Mouse (Mus musculus): ENCODE results near the gene Cib1. TPM values are rescaled to one million over a fixed set of nuclear protein-coding genes. Genes with fewer than 3 reads are reported as not detected.
A peak's percentile ranks its signal among the peaks of the same experiment; 100 is the strongest.

Gene Cib1
- total RNA-seq, 2 experiments from 2014 or later = 21.7 to 22.4 TPM

- no peak overlapping the region for H3K27ac ChIP-seq
- TF ChIP-seq CTCF (IDR thresholded peaks at IDR 0.05) = no peak
- no peak for DNase-seq (ENCODE audit: extremely low spot score in 1 of 2, low spot score in 2 of 2)
- H3K4me3 ChIP-seq = no peak overlapping the region
- intact Hi-C loops (cut with DNase I) = no loop called here
Observed at GRCm38 (mm10) chr7:80208026-80208642, 24.5 kb downstream of the Cib1 start.

DNA sequence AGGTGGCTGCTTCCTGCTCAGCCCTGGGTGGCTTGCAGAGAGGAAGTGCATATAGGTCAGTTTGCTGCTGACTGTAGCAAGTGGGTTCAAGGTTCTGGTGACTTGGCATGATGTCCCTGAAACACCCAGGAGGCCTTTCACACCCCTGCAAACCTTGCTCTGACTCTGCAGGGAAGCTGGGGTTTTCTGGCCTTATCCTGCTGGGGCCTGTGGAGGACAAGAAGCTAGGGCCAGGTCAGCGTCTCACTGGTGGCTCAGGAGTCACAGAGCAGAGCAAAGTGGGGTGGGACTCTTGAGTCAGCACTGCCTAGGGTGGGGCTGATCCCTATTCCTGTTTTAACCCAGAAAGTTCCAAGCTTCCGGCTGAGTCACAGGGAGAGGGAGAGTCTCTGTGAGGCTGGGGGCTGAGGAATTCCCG is 25.3 kb downstream of the Cib1 start:
- TF ChIP-seq CTCF (IDR thresholded peaks at IDR 0.05) = no peak
- intact Hi-C loops (cut with DNase I) = no loop called here
- no peak overlapping the region for H3K4me3 ChIP-seq
- no peak for DNase-seq (ENCODE audit: extremely low spot score in 1 of 2, low spot score in 2 of 2)
- H3K27ac ChIP-seq = no peak overlapping the region

GRCm38 (mm10) chr7:80205705-80206589 is 26.7 kb downstream of the Cib1 start:
- H3K4me3 ChIP-seq = no peak overlapping the region
- no peak for DNase-seq (ENCODE audit: extremely low spot score in 1 of 2, low spot score in 2 of 2)
- intact Hi-C loops (cut with DNase I) = no loop called here
- no peak for TF ChIP-seq CTCF (IDR thresholded peaks at IDR 0.05)
- H3K27ac ChIP-seq = no peak overlapping the region

GRCm38 (mm10) chr7:80204961-80205360 is 27.7 kb downstream of the Cib1 start:
- intact Hi-C loops (cut with DNase I) = no loop called here
- Histone ChIP-seq H3K4me3 (no peak overlapping the region), H3K27ac (no peak overlapping the region)
- DNase-seq (ENCODE audit: extremely low spot score in 1 of 2, low spot score in 2 of 2) = no peak
- no peak for TF ChIP-seq CTCF (IDR thresholded peaks at IDR 0.05)

GRCm38 (mm10) chr7:80204362-80204761 is 28.3 kb downstream of the Cib1 start:
- Histone ChIP-seq H3K27ac (no peak overlapping the region), H3K4me3 (no peak overlapping the region)
- TF ChIP-seq CTCF (IDR thresholded peaks at IDR 0.05) = no peak
- DNase-seq (ENCODE audit: extremely low spot score in 1 of 2, low spot score in 2 of 2) = no peak
- intact Hi-C loops (cut with DNase I) = no loop called here

DNA sequence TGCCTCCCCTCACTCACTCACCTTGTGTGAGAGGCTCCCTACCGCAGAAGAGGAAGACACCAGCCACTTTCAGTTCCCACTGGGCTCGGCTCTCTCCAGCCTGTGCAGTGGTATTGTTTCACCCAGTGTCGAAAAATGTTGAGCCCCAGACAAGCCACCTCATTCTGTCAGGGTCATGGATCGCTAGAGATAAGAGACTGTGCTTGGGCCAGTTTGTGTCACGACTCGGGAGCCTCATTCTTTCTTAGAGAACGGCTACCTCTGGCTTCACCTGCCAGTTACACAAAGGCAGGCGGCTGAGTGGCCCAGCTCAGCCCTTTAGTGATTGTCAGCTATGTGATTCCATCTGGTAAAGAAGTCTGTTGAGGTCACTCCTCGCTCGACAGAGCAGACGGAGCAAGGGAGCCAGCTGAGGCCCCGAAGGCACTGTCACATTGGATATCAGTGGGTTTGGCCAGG is 28.9 kb downstream of the Cib1 start:
- Histone ChIP-seq H3K27ac (no peak overlapping the region), H3K4me3 (no peak overlapping the region)
- no peak for TF ChIP-seq CTCF (IDR thresholded peaks at IDR 0.05)
- DNase-seq (ENCODE audit: extremely low spot score in 1 of 2, low spot score in 2 of 2) = no peak
- intact Hi-C loops (cut with DNase I) = no loop called here

DNA sequence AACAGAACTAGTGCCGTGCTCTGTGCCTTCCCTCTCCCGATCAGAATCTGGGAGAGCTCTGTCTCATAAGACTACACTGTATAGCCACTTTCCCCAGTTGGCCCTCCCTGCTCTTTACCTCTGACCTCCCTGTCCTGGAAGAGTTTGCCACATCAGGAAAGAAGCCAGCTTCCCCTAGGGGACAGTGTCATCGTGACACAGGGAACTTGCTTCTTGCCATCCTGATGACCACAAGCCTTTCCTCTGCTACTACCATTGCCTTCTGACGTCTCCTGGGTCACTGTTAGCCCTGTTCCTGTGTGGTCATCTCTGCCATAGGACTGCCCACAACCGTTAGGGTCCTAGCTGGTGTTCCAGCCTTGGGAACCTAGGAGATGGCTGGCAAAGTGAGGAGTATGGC is 29.7 kb downstream of the Cib1 start:
- TF ChIP-seq CTCF (IDR thresholded peaks at IDR 0.05) = no peak
- Histone ChIP-seq H3K4me3 (no peak overlapping the region), H3K27ac (no peak overlapping the region)
- no peak for DNase-seq (ENCODE audit: extremely low spot score in 1 of 2, low spot score in 2 of 2)
- intact Hi-C loops (cut with DNase I) = no loop called here

- no peak for TF ChIP-seq CTCF (IDR thresholded peaks at IDR 0.05)
- intact Hi-C loops (cut with DNase I) = no loop called here
- Histone ChIP-seq H3K4me3 (no peak overlapping the region), H3K27ac (no peak overlapping the region; the same call in 1 of the 2 replicates)
- DNase-seq (ENCODE audit: extremely low spot score in 1 of 2, low spot score in 2 of 2) = no peak
Observed at GRCm38 (mm10) chr7:80201888-80202540, 30.6 kb downstream of the Cib1 start.

DNA sequence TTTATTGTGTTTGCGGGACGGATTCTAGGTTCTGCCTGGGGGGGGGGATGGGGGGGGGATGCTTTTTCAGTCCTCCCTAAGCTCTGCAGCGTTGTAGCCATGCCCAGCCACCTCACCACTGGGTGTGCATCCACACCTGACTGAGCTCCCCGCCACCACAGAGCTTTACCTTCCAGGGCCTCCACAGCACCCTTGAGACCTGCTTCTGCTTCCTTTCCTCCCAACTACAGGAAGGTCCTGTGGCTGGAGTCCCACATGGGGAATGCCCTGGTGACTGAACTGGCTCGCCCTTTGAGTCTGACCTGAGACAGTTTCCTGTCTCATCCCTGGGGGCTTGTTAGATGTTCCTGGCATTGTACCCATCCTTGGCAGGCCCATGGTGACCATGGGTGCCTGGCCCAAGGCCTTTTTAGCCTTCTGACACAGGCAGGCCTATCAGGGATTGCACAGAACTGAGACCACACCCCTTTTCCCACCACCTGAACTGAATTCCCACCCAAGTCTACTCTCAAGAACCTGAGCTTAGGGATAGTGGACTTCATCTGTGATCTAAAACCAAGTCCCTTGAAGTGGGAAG is 31.6 kb downstream of the Cib1 start:
- no peak for TF ChIP-seq CTCF (IDR thresholded peaks at IDR 0.05)
- Histone ChIP-seq H3K4me3 (no peak overlapping the region), H3K27ac (no peak overlapping the region)
- DNase-seq (ENCODE audit: extremely low spot score in 1 of 2, low spot score in 2 of 2) = no peak
- intact Hi-C loops (cut with DNase I) = no loop called here

GRCm38 (mm10) chr7:80200588-80200945 is 32.0 kb downstream of the Cib1 start:
- H3K27ac ChIP-seq = no peak overlapping the region
- intact Hi-C loops (cut with DNase I) = no loop called here
- DNase-seq (ENCODE audit: extremely low spot score in 1 of 2, low spot score in 2 of 2) = no peak
- TF ChIP-seq CTCF (IDR thresholded peaks at IDR 0.05) = no peak
- H3K4me3 ChIP-seq = no peak overlapping the region

DNA sequence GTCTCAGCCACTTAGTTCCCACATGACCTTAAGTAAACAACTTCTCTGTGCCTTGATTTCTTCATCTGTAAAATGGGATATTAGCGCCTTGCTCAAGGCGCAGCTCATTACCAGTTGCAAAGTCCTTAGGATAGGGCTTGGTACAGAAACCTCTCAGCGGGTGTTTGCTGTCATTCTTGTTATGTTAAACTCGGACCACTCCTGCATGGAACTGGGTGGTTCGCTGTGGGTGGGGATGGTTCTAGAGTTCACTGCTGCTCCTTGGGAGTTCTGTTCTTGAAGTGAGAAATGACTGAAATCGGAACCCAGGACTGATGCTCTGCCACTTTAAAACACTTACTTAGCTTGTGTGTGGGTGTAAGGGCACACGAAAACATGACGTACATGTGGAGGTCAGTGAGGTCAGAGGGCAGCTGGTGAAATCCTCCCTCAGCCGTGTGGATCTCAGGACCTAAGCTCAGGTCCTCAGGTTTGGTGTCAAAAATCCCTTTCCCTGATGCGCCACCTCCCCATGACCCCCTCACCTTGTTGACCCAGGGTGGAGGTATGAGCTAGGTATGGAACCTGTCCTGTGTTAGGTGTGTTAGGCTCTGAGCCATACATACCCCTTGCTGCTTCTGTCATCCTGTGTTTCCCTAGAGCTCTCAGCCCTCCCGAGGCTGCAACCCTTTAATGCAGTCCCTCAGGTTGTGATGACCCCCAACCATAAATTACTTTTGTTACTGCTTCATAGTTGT is 32.6 kb downstream of the Cib1 start:
- DNase-seq (ENCODE audit: extremely low spot score in 1 of 2, low spot score in 2 of 2) = no peak
- Histone ChIP-seq H3K4me3 (peak overlapping the region; percentile 89), H3K27ac (0 out of 2 replicates have a peak overlapping the region, but pooled peaks have one; percentile 15)
- TF ChIP-seq CTCF (IDR thresholded peaks at IDR 0.05) = no peak
- intact Hi-C loops (cut with DNase I) = loop anchor here (5.0 kb wide), 1 partner anchor 58 kb away; no protein-coding TSS in a partner anchor

Measured in left cerebral cortex, adult 2 months (tissue).